Mouse (Mus musculus) heart, adult 2 months (tissue): ENCODE results near the gene Olfr1395. TPM values are rescaled to one million over a fixed set of nuclear protein-coding genes. Genes with fewer than 3 reads are reported as not detected.
A peak's percentile ranks its signal among the peaks of the same experiment; 100 is the strongest.
"Not testable (repeated sequence)": the region's sequence is repeated elsewhere in the genome, so short reads cannot be mapped to it uniquely, and the experiment has no call there.

ENCODE experiments used
- DNase-seq, 2 experiments: peaks; one replicate each; pipeline ENCODE4 v3.0.0; 2021
- H3K27ac ChIP-seq: fragments of 200-600 bp; 2 replicates; pipeline ENCODE4 v1.8.1; 2022
- H3K27me3 ChIP-seq: fragments of 200-500 bp; 2 replicates; pipeline ENCODE4 v1.6.1; 2012; ENCODE audit warnings: mild to moderate bottlenecking, low read length, inconsistent platforms, mixed read lengths; ENCODE audit not compliant: control insufficient read depth, insufficient read depth
- H3K36me3 ChIP-seq: fragments of 200-500 bp; 2 replicates; pipeline ENCODE4 v1.6.1; 2012; ENCODE audit warnings: low read length, inconsistent platforms; ENCODE audit not compliant: control insufficient read depth, insufficient read depth
- H3K4me1 ChIP-seq: fragments of 200-500 bp; 2 replicates; pipeline ENCODE4 v1.6.1; 2011; ENCODE audit warnings: low read length; ENCODE audit not compliant: control insufficient read depth, insufficient read depth
- H3K4me3 ChIP-seq: fragments of 200-600 bp; 2 replicates; pipeline ENCODE4 v1.8.1; 2022
- H3K79me2 ChIP-seq: fragments of 200-500 bp; replicated peaks from 2 replicates; pipeline ENCODE4 v1.6.1; 2012; ENCODE audit warnings: mild to moderate bottlenecking, inconsistent platforms, low read length, moderate library complexity, mixed read lengths; ENCODE audit not compliant: control insufficient read depth, insufficient read depth
- H3K9ac ChIP-seq: fragments of 200-500 bp; 2 replicates; pipeline ENCODE4 v1.6.1; 2012; ENCODE audit warnings: low read depth, mild to moderate bottlenecking, control low read depth, inconsistent platforms, low read length, mixed read lengths
- CTCF ChIP-seq: fragments of 200-600 bp; IDR thresholded peaks from 2 replicates; pipeline ENCODE4 v1.8.1; 2022; ENCODE audit warnings: antibody characterized with exemption, mild to moderate bottlenecking, moderate library complexity
- EP300 ChIP-seq: fragments of 200-500 bp; IDR thresholded peaks from 2 replicates; pipeline ENCODE4 v1.6.1; 2011; ENCODE audit warnings: low read depth, low read length, control low read depth; ENCODE audit not compliant: insufficient read depth
- POLR2A ChIP-seq: fragments of 200-500 bp; IDR thresholded peaks from 2 replicates; pipeline ENCODE4 v1.6.1; 2011; ENCODE audit warnings: mild to moderate bottlenecking, low read depth, low read length, control low read depth; ENCODE audit not compliant: insufficient read depth
- WGBS: fragments of 180-500 bp; shearing (Covaris S2); methylation state at CpG from one replicate; pipeline ENCODE4 v1.1.7; 2018; 5-methylcytosine and 5-hydroxymethylcytosine counted together
- intact Hi-C: fragments of 180-260 bp; cut with DNase I; formaldehyde crosslinking; loops from one replicate; pipeline ENCODE4 v1.15.1; 2025
- polyA plus RNA-seq: library from polyadenylated mRNA; depleted of rRNA; stranded (reverse); fragments of >200 nt; gene quantifications from 2 replicates; pipeline ENCODE4 v1.2.3, GENCODE M21; 2012
- total RNA-seq, 2 experiments: library from RNA; stranded (reverse); gene quantifications; 2 replicates each; pipeline ENCODE4 v1.2.3; 2021

Gene Olfr1395
- total and polyA plus RNA-seq, 3 experiments: 0.12 TPM; not detected in 2

GRCm38 (mm10) chr11:49156821-49157814, 15.0 kb downstream of the Olfr1395 start:
- Histone ChIP-seq H3K36me3 (no peaks in the 10 kb centered on the region; the same call in 1 of the 2 replicates), H3K79me2 (no peaks in the 10 kb centered on the region), H3K9ac (no peak overlapping the region), H3K4me1 (peaks cover 5% of the 10 kb centered on the region), H3K4me3 (no peak overlapping the region), H3K27ac (peak overlapping the region; percentile 15; the same call in 1 of the 2 replicates), H3K27me3 (no peaks in the 10 kb centered on the region)
- DNase-seq: no peak
- intact Hi-C loops: no loop called here
- 72% methylated on average over 2 of the region's 2 CpGs for WGBS
- no peak for TF ChIP-seq CTCF
- TF ChIP-seq EP300: no peak
- no peak for TF ChIP-seq POLR2A

GRCm38 (mm10) chr11:49168839-49169611, 27.0 kb downstream of the Olfr1395 start:
- no peaks in the 10 kb centered on the region; the same call in 1 of the 2 replicates for H3K27me3 ChIP-seq
- H3K79me2 ChIP-seq: no peaks in the 10 kb centered on the region
- H3K36me3 ChIP-seq: peaks cover 3% of the 10 kb centered on the region; the same call in 1 of the 2 replicates
- intact Hi-C loops: no loop called here
- no peak overlapping the region for H3K4me3 ChIP-seq
- 34% methylated on average over 48 of the region's 50 CpGs for WGBS
- TF ChIP-seq CTCF (no peak), EP300 (no peak), POLR2A (no peak)
- no peak for DNase-seq
- no peak overlapping the region for H3K27ac ChIP-seq
- H3K4me1 ChIP-seq: peaks cover 1% of the 10 kb centered on the region; the same call in 1 of the 2 replicates
- H3K9ac ChIP-seq: no peak overlapping the region

GRCm38 (mm10) chr11:49170576-49170975, 28.5 kb downstream of the Olfr1395 start:
- Histone ChIP-seq H3K9ac (no peak overlapping the region), H3K36me3 (peaks cover 3% of the 10 kb centered on the region; the same call in 1 of the 2 replicates), H3K4me1 (peaks cover 1% of the 10 kb centered on the region), H3K79me2 (no peaks in the 10 kb centered on the region), H3K27me3 (no peaks in the 10 kb centered on the region; the same call in 1 of the 2 replicates), H3K27ac (no peak overlapping the region), H3K4me3 (no peak overlapping the region)
- intact Hi-C loops: no loop called here
- TF ChIP-seq POLR2A (no peak), EP300 (no peak), CTCF (no peak)
- WGBS: 84% methylated on average over 4 of the region's 4 CpGs
- no peak for DNase-seq

GRCm38 (mm10) chr11:49175345-49175744, 33.3 kb downstream of the Olfr1395 start:
- Histone ChIP-seq H3K27me3 (no peaks in the 10 kb centered on the region), H3K4me3 (no peak overlapping the region), H3K4me1 (peaks cover 1% of the 10 kb centered on the region), H3K36me3 (peaks cover 3% of the 10 kb centered on the region), H3K27ac (no peak overlapping the region; the same call in 1 of the 2 replicates), H3K9ac (no peak overlapping the region), H3K79me2 (no peaks in the 10 kb centered on the region)
- 75% methylated on average over 8 of the region's 8 CpGs for WGBS
- intact Hi-C loops: no loop called here
- TF ChIP-seq CTCF (no peak), POLR2A (no peak), EP300 (no peak)
- no peak for DNase-seq

GRCm38 (mm10) chr11:49176047-49176779, 34.1 kb downstream of the Olfr1395 start:
- 45% methylated on average over 4 of the region's 4 CpGs for WGBS
- H3K9ac ChIP-seq, H3K79me2 ChIP-seq, H3K4me1 ChIP-seq, H3K4me3 ChIP-seq, H3K36me3 ChIP-seq, H3K27me3 ChIP-seq, intact Hi-C loops, DNase-seq: not testable (repeated sequence)
- peak overlapping the region; percentile 26 for H3K27ac ChIP-seq
